Mouse (Mus musculus) CH12.LX (cell line): ENCODE data around the gene Sf3b3. TPM values are rescaled to one million over a fixed set of nuclear protein-coding genes. Genes with fewer than 3 reads are reported as not detected.

Experiments
- DNase-seq: peaks from one replicate; pipeline ENCODE4 v3.0.0-alpha.2; 2013; ENCODE audit errors: extremely low read depth
- H3K27ac ChIP-seq: 2 replicates; pipeline ENCODE4 v1.5.1; 2012; ENCODE audit warnings: low read depth, mild to moderate bottlenecking, control low read depth, moderate library complexity; ENCODE audit not compliant: insufficient read depth
- H3K27me3 ChIP-seq: replicated peaks from 2 replicates; pipeline ENCODE3; 2012; ENCODE audit warnings: inconsistent platforms
- H3K36me3 ChIP-seq, 2 experiments: replicated peaks in 1 of 2; 2 replicates each; pipeline versions ENCODE3 to v1.6.1; 2012; ENCODE audit warnings: inconsistent platforms in 1 of 2, low read length in 1 of 2, mild to moderate bottlenecking in 1 of 2, mixed read lengths in 1 of 2, moderate library complexity in 1 of 2; ENCODE audit not compliant: control insufficient read depth in 1 of 2, insufficient read depth in 1 of 2
- H3K4me1 ChIP-seq, 2 experiments: 2 replicates each; pipeline ENCODE4 v1.6.1; 2012; ENCODE audit warnings: inconsistent platforms in 1 of 2, moderate library complexity in 1 of 2; ENCODE audit not compliant: insufficient read depth in 2 of 2, control insufficient read depth in 1 of 2
- H3K4me2 ChIP-seq: 2 replicates; pipeline ENCODE4 v1.6.1; 2012; ENCODE audit warnings: low read depth, mild to moderate bottlenecking, control low read depth; ENCODE audit not compliant: poor library complexity, insufficient read depth, severe bottlenecking
- H3K4me3 ChIP-seq, 3 experiments: fragments of 150-350 bp in 1 of 3; sonication (generic) in 1 of 3; replicated peaks in 1 of 3; 2 replicates each; pipeline versions ENCODE3 to v1.5.1; 2011 to 2012; ENCODE audit warnings: low read depth in 2 of 3, low read length in 2 of 3, mild to moderate bottlenecking in 2 of 3, moderate library complexity in 2 of 3, control low read depth in 1 of 3, improper control_type of control experiment in 1 of 3, inconsistent platforms in 1 of 3, mixed read lengths in 1 of 3; ENCODE audit not compliant: poor library complexity in 1 of 3
- H3K79me2 ChIP-seq: replicated peaks from 2 replicates; pipeline ENCODE4 v1.6.1; 2012; ENCODE audit warnings: mild to moderate bottlenecking, moderate library complexity; ENCODE audit not compliant: control insufficient read depth, poor library complexity, insufficient read depth, severe bottlenecking; ENCODE audit errors: extremely low read depth
- H3K9ac ChIP-seq: 2 replicates; pipeline ENCODE4 v1.6.1; 2012; ENCODE audit warnings: low read depth, mild to moderate bottlenecking, control low read depth, moderate library complexity; ENCODE audit not compliant: insufficient read depth
- H3K9me3 ChIP-seq: replicated peaks from 2 replicates; pipeline ENCODE3; 2012; ENCODE audit warnings: low read length, inconsistent platforms, mixed read lengths
- CHD2 ChIP-seq: IDR thresholded peaks from 2 replicates; pipeline ENCODE4 v1.6.1; 2011; ENCODE audit warnings: low read length, improper control_type of control experiment
- CTCF ChIP-seq, 2 experiments: IDR thresholded peaks in 1 of 2; conservative IDR thresholded peaks in 1 of 2; 2 replicates each; pipeline ENCODE4 v1.5.1; 2011 to 2012; ENCODE audit warnings: low read depth in 2 of 2, low read length in 2 of 2, improper control_type of control experiment in 1 of 2, inconsistent platforms in 1 of 2, mild to moderate bottlenecking in 1 of 2, moderate library complexity in 1 of 2
- E2F4 ChIP-seq: IDR thresholded peaks from 2 replicates; pipeline ENCODE4 v1.6.1; 2011; ENCODE audit warnings: low read depth, low read length, improper control_type of control experiment; ENCODE audit not compliant: insufficient replicate concordance
- ELF1 ChIP-seq: IDR thresholded peaks from 2 replicates; pipeline ENCODE4 v1.6.1; 2014; ENCODE audit warnings: low read depth, mild to moderate bottlenecking, inconsistent platforms, low read length, improper control_type of control experiment
- ETS1 ChIP-seq: conservative IDR thresholded peaks from 2 replicates; pipeline ENCODE4 v1.6.1; 2012; ENCODE audit warnings: low read depth, mild to moderate bottlenecking, inconsistent platforms, low read length, improper control_type of control experiment, moderate library complexity
- HCFC1 ChIP-seq: IDR thresholded peaks from 2 replicates; pipeline ENCODE4 v1.6.1; 2012; ENCODE audit warnings: low read depth, mild to moderate bottlenecking, inconsistent platforms, low read length, improper control_type of control experiment
- IRF4 ChIP-seq: IDR thresholded peaks from 2 replicates; pipeline ENCODE4 v1.6.1; 2014; ENCODE audit warnings: low read depth, mild to moderate bottlenecking, inconsistent platforms, low read length, improper control_type of control experiment
- KAT2A ChIP-seq: IDR thresholded peaks from 2 replicates; pipeline ENCODE4 v1.6.1; 2012; ENCODE audit warnings: low read length, improper control_type of control experiment, inconsistent platforms; ENCODE audit not compliant: insufficient replicate concordance
- MAFK ChIP-seq: IDR thresholded peaks from 2 replicates; pipeline ENCODE4 v1.6.1; 2011; ENCODE audit warnings: low read length, improper control_type of control experiment; ENCODE audit not compliant: insufficient replicate concordance
- MAX ChIP-seq: IDR thresholded peaks from 2 replicates; pipeline ENCODE4 v1.6.1; 2011; ENCODE audit warnings: low read length, improper control_type of control experiment
- MAZ ChIP-seq: IDR thresholded peaks from 2 replicates; pipeline ENCODE4 v1.6.1; 2012; ENCODE audit warnings: low read depth, mild to moderate bottlenecking, inconsistent platforms, low read length, improper control_type of control experiment, moderate library complexity
- MEF2A ChIP-seq: IDR thresholded peaks from 2 replicates; pipeline ENCODE4 v1.6.1; 2014; ENCODE audit warnings: low read depth, mild to moderate bottlenecking, inconsistent platforms, low read length, improper control_type of control experiment, borderline replicate concordance
- PAX5 ChIP-seq: IDR thresholded peaks from 2 replicates; pipeline ENCODE4 v1.6.1; 2012; ENCODE audit warnings: low read length, inconsistent platforms, mixed read lengths
- POLR2A ChIP-seq: IDR thresholded peaks from 2 replicates; pipeline ENCODE4 v1.6.1; 2011; ENCODE audit warnings: low read depth, mild to moderate bottlenecking, improper control_type of control experiment, low read length
- POLR2AphosphoS2 ChIP-seq: IDR thresholded peaks from 2 replicates; pipeline ENCODE4 v1.6.1; 2011; ENCODE audit warnings: low read depth, low read length, improper control_type of control experiment
- RAD21 ChIP-seq: IDR thresholded peaks from 2 replicates; pipeline ENCODE4 v1.6.1; 2011; ENCODE audit warnings: low read depth, mild to moderate bottlenecking, low read length, improper control_type of control experiment, moderate library complexity
- RCOR1 ChIP-seq: conservative IDR thresholded peaks from 2 replicates; pipeline ENCODE4 v1.6.1; 2012; ENCODE audit warnings: low read depth, mild to moderate bottlenecking, inconsistent platforms, low read length, improper control_type of control experiment
- SIN3A ChIP-seq: IDR thresholded peaks from 2 replicates; pipeline ENCODE4 v1.6.1; 2012; ENCODE audit warnings: low read length, improper control_type of control experiment, inconsistent platforms
- TBP ChIP-seq: conservative IDR thresholded peaks from 2 replicates; pipeline ENCODE4 v1.6.1; 2011; ENCODE audit warnings: low read depth, low read length, improper control_type of control experiment
- USF1 ChIP-seq: IDR thresholded peaks from 2 replicates; pipeline ENCODE4 v1.6.1; 2014; ENCODE audit warnings: low read depth, mild to moderate bottlenecking, inconsistent platforms, low read length, improper control_type of control experiment
- ZC3H11A ChIP-seq: IDR thresholded peaks from 2 replicates; pipeline ENCODE4 v1.6.1; 2012; ENCODE audit warnings: low read depth, mild to moderate bottlenecking, inconsistent platforms, low read length, improper control_type of control experiment
- ZNF384 ChIP-seq: IDR thresholded peaks from 2 replicates; pipeline ENCODE4 v1.6.1; 2012; ENCODE audit warnings: low read depth, low read length, improper control_type of control experiment, inconsistent platforms
- dilution Hi-C: fragments of 300-500 bp; cut with MboI; formaldehyde crosslinking; loops from 2 replicates; pipeline ENCODE4 v1.14.3; 2020; ENCODE audit warnings: low sequenced_read_pairs; ENCODE audit not compliant: extremely low pct_unique_long_range_greater_than_20kb, extremely low pct_ligation_motif_present
- in situ Hi-C: fragments of 300-500 bp; cut with MboI; formaldehyde crosslinking; loops from 3 replicates; pipeline ENCODE4 v1.14.3; 2019; ENCODE audit warnings: low sequenced_read_pairs, low pct_ligation_motif_present, low pct_unique_long_range_greater_than_20kb, mixed read lengths
- polyA plus RNA-seq: library from polyadenylated mRNA; unstranded; fragments of >175 nt; gene quantifications from 2 replicates; pipeline ENCODE4 v1.2.1, GENCODE M21; 2012; ENCODE audit warnings: low read depth; ENCODE audit not compliant: insufficient read length
- total RNA-seq, 2 experiments: library from RNA; depleted of rRNA; stranded (reverse); fragments of 300-350 nt in 1 of 2; fragments of >200 nt in 1 of 2; gene quantifications; 2 replicates each; pipeline ENCODE4 v1.2.3; 2012 to 2014

The Sf3b3 gene
- total and polyA plus RNA-seq, 3 experiments: 136 to 213 (median 137) TPM

GRCm38 (mm10) chr8:110791164-110791563, 55.4 kb downstream of the Sf3b3 start:
- dilution Hi-C loops: no loop called here
- in situ Hi-C loops: no loop called here
- Histone ChIP-seq H3K9ac (no peak overlapping the region), H3K4me1 (peaks cover 0 to 3% of the 10 kb centered on the region in 2 experiments; a peak in 2 of 4 replicates), H3K4me3 (no peak overlapping the region), H3K27ac (no peak overlapping the region), H3K27me3 (no peaks in the 10 kb centered on the region), H3K79me2 (no peaks in the 10 kb centered on the region), H3K4me2 (no peak overlapping the region), H3K9me3 (peaks cover 5% of the 10 kb centered on the region), H3K36me3 (no peaks in the 10 kb centered on the region)
- DNase-seq: no peak
- TF ChIP-seq TBP (no peak), RCOR1 (no peak), PAX5 (no peak), MAZ (no peak), ELF1 (no peak), KAT2A (no peak), CTCF (conservative IDR thresholded peaks at IDR 0.05 in 1 of 2, IDR thresholded peaks at IDR 0.05 in 1 of 2; ENCODE audit: low read depth in 2 of 2, low read length in 2 of 2) (no peak), MAFK (no peak), POLR2A (no peak), ZC3H11A (no peak), ETS1 (no peak)

GRCm38 (mm10) chr8:110790270-110790669, 56.3 kb downstream of the Sf3b3 start:
- DNase-seq: no peak
- Histone ChIP-seq H3K9me3 (peaks cover 2% of the 10 kb centered on the region), H3K4me2 (no peak overlapping the region), H3K79me2 (no peaks in the 10 kb centered on the region), H3K27ac (no peak overlapping the region), H3K4me1 (peaks cover 4 to 8% of the 10 kb centered on the region in 2 experiments), H3K9ac (no peak overlapping the region), H3K4me3 (no peak overlapping the region), H3K27me3 (no peaks in the 10 kb centered on the region), H3K36me3 (no peaks in the 10 kb centered on the region)
- dilution Hi-C loops (no loop called here), in situ Hi-C loops (no loop called here)
- no peak for TF ChIP-seq TBP
- no peak for TF ChIP-seq POLR2AphosphoS2
- no peak for TF ChIP-seq KAT2A
- no peak for TF ChIP-seq USF1
- no peak for TF ChIP-seq CHD2
- no peak for TF ChIP-seq MEF2A
- TF ChIP-seq CTCF (conservative IDR thresholded peaks at IDR 0.05 in 1 of 2, IDR thresholded peaks at IDR 0.05 in 1 of 2; ENCODE audit: low read depth in 2 of 2, low read length in 2 of 2): no peak
- TF ChIP-seq ETS1: no peak
- no peak for TF ChIP-seq MAZ
- no peak for TF ChIP-seq IRF4
- no peak for TF ChIP-seq MAFK
- no peak for TF ChIP-seq SIN3A
- TF ChIP-seq ZNF384: no peak
- TF ChIP-seq E2F4: no peak
- no peak for TF ChIP-seq MAX
- no peak for TF ChIP-seq RCOR1
- no peak for TF ChIP-seq RAD21
- no peak for TF ChIP-seq ELF1
- no peak for TF ChIP-seq HCFC1
